Mouse (Mus musculus) embryonic fibroblast, embryonic 13.5 days (primary cell): ENCODE measurements at regions not wholly inside any gene's neighbourhood (a gene's known extent, or its start where the extent isn't known, plus 50 kb on each side); places are given as distances from the start of the nearest gene placed in this dataset.
A peak's percentile ranks its signal among the peaks of the same experiment; 100 is the strongest.

Source experiments
- H3K27ac ChIP-seq: 2 replicates; pipeline ENCODE4 v1.5.1; 2012; ENCODE audit warnings: low read length, control low read depth, inconsistent platforms; ENCODE audit not compliant: insufficient read depth
- H3K4me1 ChIP-seq: 2 replicates; pipeline ENCODE4 v1.6.1; 2011; ENCODE audit warnings: low read length; ENCODE audit not compliant: control insufficient read depth, insufficient read depth
- H3K4me3 ChIP-seq: 2 replicates; pipeline ENCODE4 v1.5.1; 2011; ENCODE audit warnings: mild to moderate bottlenecking, control low read depth, low read length; ENCODE audit not compliant: insufficient read depth
- CTCF ChIP-seq: IDR thresholded peaks from 2 replicates; pipeline ENCODE4 v1.5.1; 2011; ENCODE audit warnings: mild to moderate bottlenecking, control low read depth, low read length, moderate library complexity, borderline replicate concordance; ENCODE audit not compliant: insufficient read depth
- POLR2A ChIP-seq: IDR thresholded peaks from 2 replicates; pipeline ENCODE4 v1.6.1; 2011; ENCODE audit warnings: low read depth, mild to moderate bottlenecking, control low read depth, low read length, moderate library complexity

DNA sequence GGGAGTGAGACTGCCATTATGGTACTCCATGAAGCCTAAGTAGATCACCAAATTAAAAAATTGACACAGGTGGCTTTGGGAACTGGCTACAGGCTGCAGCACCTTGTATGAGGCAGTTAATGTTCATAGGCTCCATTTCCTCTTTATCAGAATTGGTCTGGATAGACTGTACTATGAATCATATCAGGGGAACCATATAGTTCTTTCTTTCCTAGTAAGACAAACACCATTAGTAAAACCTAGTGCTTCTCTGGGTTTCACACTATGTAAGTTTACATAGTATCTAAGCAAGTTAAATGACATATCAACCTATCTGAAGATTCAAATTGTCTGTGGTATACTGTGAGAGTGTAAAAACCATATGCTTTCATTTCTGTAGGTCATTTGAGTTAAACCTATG is 145.0 kb downstream of the Ahr start:
- TF ChIP-seq POLR2A = no peak
- no peak for TF ChIP-seq CTCF
- H3K4me1 ChIP-seq = no peaks in the 10 kb centered on the region
- no peak overlapping the region for H3K27ac ChIP-seq
- no peak overlapping the region for H3K4me3 ChIP-seq

DNA sequence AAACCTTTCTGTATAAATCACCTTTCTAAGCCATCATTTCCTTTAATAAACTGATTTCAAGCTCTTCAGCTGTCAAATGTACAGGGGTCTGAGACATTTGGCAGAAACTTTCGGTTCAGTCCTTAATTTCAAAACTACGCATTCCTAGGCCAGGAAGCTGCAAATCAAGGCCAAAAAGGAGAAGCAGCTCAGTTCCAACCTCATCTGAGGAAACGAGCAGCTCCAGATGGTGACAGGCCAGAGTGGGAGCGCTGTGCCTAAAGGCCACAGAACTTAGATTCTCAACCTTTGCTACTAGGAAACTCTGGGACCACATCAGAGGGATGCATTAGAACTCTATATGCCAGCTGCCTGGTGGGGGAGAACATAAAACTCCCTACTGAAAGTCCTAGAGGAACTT is 150.6 kb downstream of the Ahr start:
- Histone ChIP-seq H3K27ac (no peak overlapping the region), H3K4me1 (no peaks in the 10 kb centered on the region), H3K4me3 (no peak overlapping the region)
- no peak for TF ChIP-seq CTCF
- TF ChIP-seq POLR2A = no peak

DNA sequence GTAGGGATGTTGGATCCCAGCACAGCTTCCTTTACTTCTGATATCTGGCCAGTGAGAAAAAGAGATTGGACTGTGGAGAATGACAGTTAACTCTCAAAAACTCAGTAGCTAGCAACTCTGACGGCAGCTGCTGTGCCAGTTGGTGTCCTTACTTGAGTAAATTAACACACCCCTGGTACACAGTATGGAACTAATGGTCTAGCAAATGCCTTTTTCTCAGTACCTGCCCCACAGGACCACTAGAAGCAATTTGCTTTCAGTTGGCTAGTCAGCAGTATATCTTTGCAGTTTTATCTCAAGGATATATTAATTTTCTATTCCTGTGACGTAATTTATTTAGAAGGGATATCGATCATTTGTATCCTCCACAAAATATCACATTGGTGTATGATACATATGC is 157.6 kb downstream of the Ahr start:
- Histone ChIP-seq H3K4me3 (no peak overlapping the region), H3K4me1 (no peaks in the 10 kb centered on the region), H3K27ac (no peak overlapping the region)
- TF ChIP-seq POLR2A (no peak), CTCF (no peak)

DNA sequence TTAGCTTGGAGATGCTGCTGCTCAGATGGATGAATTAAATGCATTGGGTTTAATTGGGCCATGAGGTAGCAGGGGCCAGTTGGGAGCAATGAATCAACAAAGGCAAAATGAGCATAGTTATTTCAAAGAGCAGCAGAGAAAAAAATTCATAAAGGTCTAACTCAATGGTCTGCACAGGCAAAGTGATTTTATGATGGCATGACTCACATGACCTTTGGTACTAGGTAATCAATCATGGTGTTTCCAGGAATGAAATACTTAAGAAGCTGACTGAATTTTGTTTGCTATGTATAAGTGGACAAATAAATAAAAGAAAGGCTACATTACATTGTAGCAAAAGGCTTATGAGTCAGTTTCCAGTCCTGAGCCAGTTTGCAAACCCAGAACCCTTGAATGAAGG is 158.5 kb downstream of the Ahr start:
- Histone ChIP-seq H3K4me1 (no peaks in the 10 kb centered on the region), H3K4me3 (no peak overlapping the region), H3K27ac (no peak overlapping the region)
- no peak for TF ChIP-seq POLR2A
- TF ChIP-seq CTCF = no peak

DNA sequence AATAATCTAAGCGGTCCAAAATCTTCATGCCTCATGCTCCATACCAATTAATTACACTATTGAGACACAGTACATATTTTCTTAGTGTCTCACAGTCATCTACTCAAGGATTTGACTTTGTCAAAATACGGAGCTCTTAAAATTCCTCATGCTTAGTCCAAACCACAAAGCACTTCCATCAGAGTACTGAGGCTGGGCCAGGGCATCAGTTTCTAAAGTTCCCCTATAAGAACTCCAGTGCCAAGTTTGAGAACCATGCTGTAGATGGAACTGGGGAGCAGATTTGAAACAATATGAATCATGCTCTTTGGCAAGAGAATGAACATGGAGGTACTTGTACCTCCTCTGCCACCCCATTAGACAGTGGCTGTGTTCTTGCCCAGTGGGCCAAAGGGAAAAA is 176.9 kb downstream of the Ahr start:
- TF ChIP-seq CTCF (no peak), POLR2A (no peak)

DNA sequence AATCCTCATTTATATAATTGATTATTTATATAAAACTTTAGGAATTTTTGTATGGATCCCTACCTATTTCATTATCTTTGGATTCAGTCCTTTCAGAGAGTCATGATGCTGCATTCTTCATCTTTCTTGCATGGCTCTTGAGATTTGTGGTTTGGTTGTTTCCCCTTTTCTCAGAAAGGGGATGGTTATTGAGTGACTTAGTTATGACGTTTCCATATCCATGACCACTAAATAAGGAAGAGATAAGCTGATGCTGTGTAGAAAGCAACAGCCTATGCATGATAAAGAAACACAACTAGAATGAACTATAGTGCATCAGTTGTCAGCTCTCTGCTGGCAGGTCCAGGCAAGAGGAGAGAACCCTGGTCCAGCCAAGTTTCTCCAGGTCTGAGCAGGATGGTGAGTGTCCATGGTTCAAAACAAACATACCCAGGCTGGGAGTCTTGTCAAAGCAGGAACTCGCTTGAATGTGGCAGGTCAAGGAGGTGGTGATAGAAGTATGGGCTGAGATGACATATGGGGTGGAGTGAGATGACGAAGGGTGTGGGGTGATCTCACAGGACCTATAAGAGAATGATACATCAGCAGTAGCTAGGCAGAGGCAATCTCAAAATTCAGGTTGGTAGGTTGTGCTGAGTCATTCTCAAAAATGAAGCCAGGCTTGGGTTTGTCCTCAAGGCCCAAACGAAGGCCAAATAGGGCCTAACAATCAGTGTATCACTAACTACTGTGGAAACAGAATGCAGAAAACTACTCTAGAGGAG is 196.5 kb downstream of the Ahr start:
- TF ChIP-seq CTCF (no peak), POLR2A (no peak)

More for the DNA sequence above, 176.9 kb downstream of the Ahr start:
- no peak overlapping the region for H3K4me3 ChIP-seq
- H3K27ac ChIP-seq = peak overlapping the region; percentile 86
- no peaks in the 10 kb centered on the region; the same call in 1 of the 2 replicates for H3K4me1 ChIP-seq

DNA sequence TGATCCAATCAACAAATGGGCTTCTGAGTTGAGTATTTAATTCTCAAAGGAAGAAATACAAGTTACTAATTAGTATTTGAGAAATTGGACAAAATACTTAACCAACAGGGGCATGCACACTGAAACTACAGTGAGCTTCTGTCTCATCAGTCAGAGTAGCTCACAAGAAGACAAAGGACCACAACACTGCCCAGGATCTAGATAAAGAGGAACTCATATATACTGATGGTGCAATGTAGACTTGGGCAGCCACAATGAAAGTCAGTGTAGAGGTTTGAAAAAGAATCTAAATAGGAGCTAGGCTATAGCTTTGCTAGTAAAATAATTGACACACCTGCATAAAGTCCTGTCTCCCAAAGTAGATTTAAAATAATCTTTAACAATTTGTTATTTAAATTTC is 198.5 kb downstream of the Ahr start:
- no peaks in the 10 kb centered on the region; the same call in 1 of the 2 replicates for H3K4me1 ChIP-seq
- H3K27ac ChIP-seq = no peak overlapping the region
- TF ChIP-seq POLR2A (no peak), CTCF (no peak)
- H3K4me3 ChIP-seq = no peak overlapping the region

More for the DNA sequence above, 196.5 kb downstream of the Ahr start:
- Histone ChIP-seq H3K4me3 (no peak overlapping the region), H3K27ac (no peak overlapping the region), H3K4me1 (no peaks in the 10 kb centered on the region; the same call in 1 of the 2 replicates)

DNA sequence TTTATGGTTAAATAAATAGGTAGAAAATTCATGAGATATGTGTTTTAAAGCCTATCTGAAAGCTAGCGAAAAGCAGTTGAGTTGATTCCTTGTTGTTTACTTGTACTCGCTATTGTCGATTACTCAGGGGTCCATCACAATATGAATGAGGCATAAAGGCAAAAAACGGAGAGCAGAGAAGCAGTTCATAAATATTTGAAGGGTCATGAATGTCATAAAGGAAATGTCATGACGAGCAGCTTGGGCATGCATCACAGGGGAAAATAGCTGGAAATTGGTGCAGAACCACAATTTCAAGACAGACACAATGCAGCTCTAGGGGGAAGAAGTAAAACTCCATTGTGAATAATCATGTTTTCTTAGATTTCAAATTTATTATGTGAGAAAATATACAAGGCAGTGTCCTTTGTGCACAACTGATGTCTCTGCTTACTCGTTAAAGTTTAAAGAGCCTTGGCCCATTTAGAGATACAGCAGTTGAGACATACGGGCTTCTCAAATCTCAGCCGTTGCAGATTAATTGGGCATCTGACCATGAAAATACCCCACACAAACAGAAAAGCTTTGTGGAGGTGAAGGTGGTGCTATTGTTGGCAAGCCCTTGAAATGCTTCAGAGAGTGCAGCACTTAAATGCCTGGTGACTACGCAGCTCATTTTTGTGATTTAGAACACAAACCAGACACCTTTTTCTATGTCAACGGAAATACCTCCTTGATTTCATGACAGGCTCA is 200.3 kb downstream of the Ahr start:
- no peak overlapping the region for H3K27ac ChIP-seq
- no peaks in the 10 kb centered on the region; the same call in 1 of the 2 replicates for H3K4me1 ChIP-seq
- TF ChIP-seq POLR2A = no peak
- no peak for TF ChIP-seq CTCF
- no peak overlapping the region for H3K4me3 ChIP-seq

DNA sequence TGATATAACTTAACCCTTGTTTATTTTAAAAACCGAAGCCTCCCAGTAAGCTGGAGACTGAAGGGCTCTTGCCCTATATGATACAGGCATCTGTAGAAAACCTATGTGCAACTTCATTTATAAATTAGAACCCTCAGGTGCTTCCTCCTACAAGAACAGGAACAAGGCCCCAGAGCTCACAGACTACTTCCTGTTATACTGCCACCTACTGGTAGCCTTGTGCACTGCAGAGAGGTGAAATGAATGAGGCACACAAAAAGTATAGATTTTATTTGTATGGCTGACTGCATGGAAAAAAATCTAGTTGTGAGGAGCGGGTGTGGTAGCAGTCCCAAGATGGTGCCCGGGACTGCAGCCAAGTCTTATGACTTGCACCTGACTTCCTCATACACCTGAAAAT is 203.5 kb downstream of the Ahr start:
- Histone ChIP-seq H3K27ac (no peak overlapping the region), H3K4me1 (no peaks in the 10 kb centered on the region; the same call in 1 of the 2 replicates), H3K4me3 (no peak overlapping the region)
- TF ChIP-seq CTCF = no peak
- TF ChIP-seq POLR2A = no peak

DNA sequence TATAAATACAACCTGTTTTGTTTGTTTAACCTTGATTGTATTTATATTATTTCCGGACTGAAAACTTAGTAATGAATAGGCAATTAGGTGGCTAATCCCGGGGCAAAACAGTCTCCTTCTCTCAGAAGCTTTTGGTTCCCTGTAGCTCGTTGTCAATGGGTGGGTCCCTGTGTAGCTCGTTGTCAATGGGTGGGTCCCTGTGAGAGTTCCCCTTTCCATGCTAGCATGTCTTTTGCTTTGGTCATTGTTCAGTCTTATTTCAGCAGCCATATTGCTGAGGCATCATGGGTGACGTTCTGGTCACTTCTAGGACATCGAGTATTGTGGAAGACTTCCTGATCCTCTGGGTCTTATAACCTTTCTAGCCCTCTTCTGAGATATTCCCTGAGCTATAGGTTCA is 205.1 kb downstream of the Ahr start:
- Histone ChIP-seq H3K4me1 (no peaks in the 10 kb centered on the region; the same call in 1 of the 2 replicates), H3K27ac (no peak overlapping the region), H3K4me3 (no peak overlapping the region)
- TF ChIP-seq CTCF = no peak
- no peak for TF ChIP-seq POLR2A
